Mouse (Mus musculus) forebrain, embryonic 13.5 days (tissue): ENCODE data around the gene Rpl36a. TPM values are rescaled to one million over a fixed set of nuclear protein-coding genes. Genes with fewer than 3 reads are reported as not detected.

Experiments used
- ATAC-seq: fragments of 200-750 bp; cut with Nextera tagmentation; 2 replicates; pipeline ENCODE4 v1.8.0; 2017
- H3K27ac ChIP-seq: fragments of 300-500 bp; sonication (generic); 2 replicates; pipeline ENCODE4 v1.5.1; 2015; ENCODE audit warnings: inconsistent platforms, mild to moderate bottlenecking, moderate library complexity
- H3K27me3 ChIP-seq: fragments of 300-500 bp; sonication (generic); 2 replicates; pipeline ENCODE4 v1.6.1; 2015; ENCODE audit warnings: mild to moderate bottlenecking, inconsistent platforms
- H3K36me3 ChIP-seq: fragments of 300-500 bp; sonication (generic); 2 replicates; pipeline ENCODE4 v1.6.1; 2015; ENCODE audit warnings: mild to moderate bottlenecking, inconsistent platforms; ENCODE audit not compliant: poor library complexity, severe bottlenecking
- H3K4me1 ChIP-seq: fragments of 300-500 bp; sonication (generic); 2 replicates; pipeline ENCODE4 v1.6.1; 2015; ENCODE audit warnings: inconsistent platforms
- H3K4me2 ChIP-seq: fragments of 300-500 bp; sonication (generic); 2 replicates; pipeline ENCODE4 v1.6.1; 2015; ENCODE audit warnings: inconsistent platforms, mild to moderate bottlenecking, moderate library complexity
- H3K4me3 ChIP-seq: fragments of 300-500 bp; sonication (generic); 2 replicates; pipeline ENCODE4 v1.5.1; 2015; ENCODE audit warnings: mild to moderate bottlenecking, inconsistent platforms
- H3K9ac ChIP-seq: fragments of 300-500 bp; sonication (generic); 2 replicates; pipeline ENCODE4 v1.6.1; 2015; ENCODE audit warnings: mild to moderate bottlenecking, inconsistent platforms
- H3K9me3 ChIP-seq: fragments of 300-500 bp; sonication (generic); replicated peaks from 2 replicates; pipeline ENCODE4 v1.6.1; 2016; ENCODE audit warnings: inconsistent platforms
- WGBS: fragments of 180-500 bp; shearing (Covaris S2); methylation state at CpG from one replicate; pipeline ENCODE4 v1.1.7; 2015; 5-methylcytosine and 5-hydroxymethylcytosine counted together
- polyA plus RNA-seq: library from polyadenylated mRNA; unstranded; fragments of >200 nt; fragmentation: Nextera tagmentation; extraction: Ambion mirVana; gene quantifications from 2 replicates; pipeline ENCODE4 v1.2.1, GENCODE M21; 2015

Gene Rpl36a
- polyA plus RNA-seq, 1 experiment from 2014 or later = 325 TPM

DNA sequence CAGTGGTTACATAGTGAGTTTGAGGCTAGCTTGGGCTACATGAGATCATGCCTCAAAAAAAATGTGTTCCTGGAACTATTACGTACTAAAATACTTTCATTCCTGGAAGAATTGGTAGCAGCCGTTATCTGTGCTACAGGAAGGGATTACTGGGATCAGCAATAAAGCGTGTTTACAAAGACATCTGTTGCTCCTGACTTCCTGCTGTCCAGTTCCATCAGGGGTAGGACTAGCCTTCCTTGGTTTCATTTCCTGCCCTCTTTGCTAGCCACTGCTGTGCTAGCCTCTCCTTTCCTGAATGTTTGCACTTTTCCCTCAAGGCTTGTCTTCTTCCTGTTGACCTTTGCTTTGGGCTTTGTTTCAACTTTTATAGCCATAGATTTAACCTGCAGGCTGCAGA lies 50.4 kb downstream of the Rpl36a start:
- H3K9ac ChIP-seq = no peak overlapping the region
- H3K27ac ChIP-seq = no peak overlapping the region
- H3K4me3 ChIP-seq = no peak overlapping the region
- no peak overlapping the region for H3K4me2 ChIP-seq
- H3K4me1 ChIP-seq = no peaks in the 10 kb centered on the region
- no peaks in the 10 kb centered on the region for H3K9me3 ChIP-seq
- no peak for ATAC-seq
- no peaks in the 10 kb centered on the region for H3K36me3 ChIP-seq
- H3K27me3 ChIP-seq = no peaks in the 10 kb centered on the region
- WGBS = 87% methylated on average over 3 of the region's 3 CpGs

Other genes with a start within 250 kb of the Rpl36a start
- gene Drp2, start 181.1 kb upstream of the Rpl36a start, polyA plus RNA-seq = 10.8 and 13.1 TPM in 2 replicates
- gene Taf7l, start 109.2 kb upstream of the Rpl36a start, polyA plus RNA-seq = not detected in 2 replicates
- 56.7 and 60.7 TPM in 2 replicates for gene Timm8a1, start 43.8 kb upstream of the Rpl36a start, polyA plus RNA-seq
- 0.21 and 0.24 TPM in 2 replicates for gene Btk, start 2.1 kb upstream of the Rpl36a start, polyA plus RNA-seq
- 3.6 and 4.2 TPM in 2 replicates for gene Gla, start 15.5 kb downstream of the Rpl36a start, polyA plus RNA-seq
- gene Hnrnph2, start 15.5 kb downstream of the Rpl36a start, polyA plus RNA-seq = 204 and 206 TPM in 2 replicates
- gene Armcx4, start 100.9 kb downstream of the Rpl36a start, polyA plus RNA-seq = 8.8 and 9.6 TPM in 2 replicates
- 57.1 and 62.3 TPM in 2 replicates for gene Armcx1, start 132.3 kb downstream of the Rpl36a start, polyA plus RNA-seq
- gene Armcx6, start 165.8 kb downstream of the Rpl36a start, polyA plus RNA-seq = 24.7 and 26.7 TPM in 2 replicates
- gene Armcx3, start 170.9 kb downstream of the Rpl36a start, polyA plus RNA-seq = 67.6 and 67.8 TPM in 2 replicates
- gene Armcx2, start 223.6 kb downstream of the Rpl36a start, polyA plus RNA-seq = 71.7 and 78.1 TPM in 2 replicates